Mouse (Mus musculus): ENCODE measurements around the gene Ripk3. TPM values are rescaled to one million over a fixed set of nuclear protein-coding genes. Genes with fewer than 3 reads are reported as not detected.

Ripk3 gene
- polyA plus RNA-seq, 1 experiment from 2014 or later: 51.4 TPM

- peak overlapping the region; percentile 81 for H3K9ac ChIP-seq
- no peak for TF ChIP-seq CTCF (IDR thresholded peaks at IDR 0.05; ENCODE audit: low read depth)
- peaks cover 57% of the 10 kb centered on the region for H3K36me3 ChIP-seq (ENCODE audit: insufficient read depth)
- H3K4me1 ChIP-seq (ENCODE audit: insufficient read depth): no peaks in the 10 kb centered on the region; the same call in 1 of the 2 replicates
- DNase-seq: peak; percentile 50
- H3K27ac ChIP-seq (ENCODE audit: low read depth): no peak overlapping the region
- peak overlapping the region; percentile 75 for H3K4me3 ChIP-seq (ENCODE audit: low read depth, low read length)
- peak overlapping the region; percentile 92 for H3K4me2 ChIP-seq
- H3K27me3 ChIP-seq (ENCODE audit: insufficient read depth, low read length): no peaks in the 10 kb centered on the region
- no peaks in the 10 kb centered on the region for H3K9me3 ChIP-seq (ENCODE audit: low read depth, low read length)
- WGBS: 13% methylated on average over 41 of the region's 41 CpGs
- ATAC-seq (ENCODE audit: insufficient read depth): no peak
These were observed 38.1 kb upstream of the Ripk3 start for GRCm38 (mm10) chr14:55826551-55827340.

GRCm38 (mm10) chr14:55826142-55826541, 37.5 kb upstream of the Ripk3 start:
- peaks cover 50% of the 10 kb centered on the region for H3K36me3 ChIP-seq (ENCODE audit: insufficient read depth)
- peak overlapping the region; percentile 75 for H3K4me3 ChIP-seq (ENCODE audit: low read depth, low read length)
- DNase-seq: no peak
- ATAC-seq (ENCODE audit: insufficient read depth): no peak
- H3K4me1 ChIP-seq (ENCODE audit: insufficient read depth): no peaks in the 10 kb centered on the region; the same call in 1 of the 2 replicates
- H3K27ac ChIP-seq (ENCODE audit: low read depth): peak overlapping the region; percentile 98; the same call in 1 of the 2 replicates
- TF ChIP-seq CTCF (IDR thresholded peaks at IDR 0.05; ENCODE audit: low read depth): no peak
- no peaks in the 10 kb centered on the region for H3K9me3 ChIP-seq (ENCODE audit: low read depth, low read length)
- no peaks in the 10 kb centered on the region for H3K27me3 ChIP-seq (ENCODE audit: insufficient read depth, low read length)
- H3K9ac ChIP-seq: peak overlapping the region; percentile 81
- H3K4me2 ChIP-seq: peak overlapping the region; percentile 92
- 2% methylated on average over 15 of the region's 15 CpGs for WGBS

- under 1% methylated on average over 26 of the region's 37 CpGs for WGBS
- Histone ChIP-seq H3K9me3 (ENCODE audit: low read depth, low read length) (no peaks in the 10 kb centered on the region), H3K27me3 (ENCODE audit: insufficient read depth, low read length) (no peaks in the 10 kb centered on the region), H3K4me2 (peak overlapping the region; percentile 92), H3K4me1 (ENCODE audit: insufficient read depth) (no peaks in the 10 kb centered on the region; the same call in 1 of the 2 replicates), H3K4me3 (ENCODE audit: low read depth, low read length) (peak overlapping the region; percentile 75), H3K9ac (peak overlapping the region; percentile 81), H3K27ac (ENCODE audit: low read depth) (peak overlapping the region; percentile 98), H3K36me3 (ENCODE audit: insufficient read depth) (peaks cover 43% of the 10 kb centered on the region)
- DNase-seq (peak; percentile 83), ATAC-seq (ENCODE audit: insufficient read depth) (peak; percentile 2)
- peak; percentile 53 for TF ChIP-seq CTCF (IDR thresholded peaks at IDR 0.05; ENCODE audit: low read depth)
These were observed 36.8 kb upstream of the Ripk3 start for GRCm38 (mm10) chr14:55825216-55826051.

GRCm38 (mm10) chr14:55824481-55825215, 36.0 kb upstream of the Ripk3 start:
- ATAC-seq (ENCODE audit: insufficient read depth) (peak; percentile 19), DNase-seq (peak; percentile 85)
- WGBS: under 1% methylated on average over 31 of the region's 32 CpGs

GRCm38 (mm10) chr14:55824001-55824480, 35.4 kb upstream of the Ripk3 start:
- no peaks in the 10 kb centered on the region; the same call in 1 of the 2 replicates for H3K4me1 ChIP-seq (ENCODE audit: insufficient read depth)

More at GRCm38 (mm10) chr14:55824481-55825215, 36.0 kb upstream of the Ripk3 start:
- Histone ChIP-seq H3K27ac (ENCODE audit: low read depth) (peak overlapping the region; percentile 98), H3K9me3 (ENCODE audit: low read depth, low read length) (no peaks in the 10 kb centered on the region), H3K4me3 (ENCODE audit: low read depth, low read length) (peak overlapping the region; percentile 75), H3K4me1 (ENCODE audit: insufficient read depth) (no peaks in the 10 kb centered on the region; the same call in 1 of the 2 replicates), H3K36me3 (ENCODE audit: insufficient read depth) (peaks cover 36% of the 10 kb centered on the region), H3K4me2 (peak overlapping the region; percentile 92), H3K27me3 (ENCODE audit: insufficient read depth, low read length) (no peaks in the 10 kb centered on the region), H3K9ac (peak overlapping the region; percentile 81)
- TF ChIP-seq CTCF (IDR thresholded peaks at IDR 0.05; ENCODE audit: low read depth): no peak

GRCm38 (mm10) chr14:55822991-55823762, 34.5 kb upstream of the Ripk3 start, which contains the start of gene Nfatc4:
Nfatc4 (plus strand) TSS chr14:55823144.
- peak within 1 kb of the TSS; percentile 98 for H3K27ac ChIP-seq (ENCODE audit: low read depth)
- 0 out of 2 replicates have a peak, but pooled peaks have one; percentile 11 for TF ChIP-seq CTCF (IDR thresholded peaks at IDR 0.05; ENCODE audit: low read depth)
- WGBS: under 1% methylated on average over 45 of the region's 46 CpGs
- H3K9ac ChIP-seq: peak within 1 kb of the TSS; percentile 63
- ATAC-seq (ENCODE audit: insufficient read depth) (peak; percentile 83), DNase-seq (peak; percentile 99)
- peak within 1 kb of the TSS; percentile 75 for H3K4me3 ChIP-seq (ENCODE audit: low read depth, low read length)
- H3K27me3 ChIP-seq (ENCODE audit: insufficient read depth, low read length): no peaks in the 10 kb centered on the region
- no peaks in the 10 kb centered on the region for H3K9me3 ChIP-seq (ENCODE audit: low read depth, low read length)
- H3K4me1 ChIP-seq (ENCODE audit: insufficient read depth): no peaks in the 10 kb centered on the region; the same call in 1 of the 2 replicates
- H3K36me3 ChIP-seq (ENCODE audit: insufficient read depth): peaks cover 21% of the 10 kb centered on the region
- H3K4me2 ChIP-seq: peak within 1 kb of the TSS; percentile 92

More at GRCm38 (mm10) chr14:55824001-55824480, 35.4 kb upstream of the Ripk3 start:
- H3K4me3 ChIP-seq (ENCODE audit: low read depth, low read length): peak overlapping the region; percentile 75
- 1% methylated on average over 10 of the region's 10 CpGs for WGBS
- peak overlapping the region; percentile 63 for H3K9ac ChIP-seq
- DNase-seq (peak; percentile 80), ATAC-seq (ENCODE audit: insufficient read depth) (peak; percentile 6; the same call in 1 of the 2 replicates)
- TF ChIP-seq CTCF (IDR thresholded peaks at IDR 0.05; ENCODE audit: low read depth): no peak
- H3K4me2 ChIP-seq: peak overlapping the region; percentile 92
- H3K27me3 ChIP-seq (ENCODE audit: insufficient read depth, low read length): no peaks in the 10 kb centered on the region
- no peaks in the 10 kb centered on the region for H3K9me3 ChIP-seq (ENCODE audit: low read depth, low read length)
- peaks cover 29% of the 10 kb centered on the region for H3K36me3 ChIP-seq (ENCODE audit: insufficient read depth)
- peak overlapping the region; percentile 98 for H3K27ac ChIP-seq (ENCODE audit: low read depth)

Measured in lung, embryonic 14.5 days (tissue).